In genomic region chr11:31617236-31617635, GRCm38 (mm10) we compare ENCODE assay signal across 7 mouse cellular contexts. TPM values are rescaled to one million over a fixed set of nuclear protein-coding genes. Genes with fewer than 3 reads are reported as not detected.
DNase-seq lines count a peak whose midpoint lies in the region; ATAC-seq and TF ChIP-seq lines count a peak whose summit lies in the region.

No protein-coding gene starts in this region.

- H3K27me3 ChIP-seq in myocyte (ENCODE audit: control insufficient read depth, insufficient read depth, insufficient read length) = no peaks in the 10 kb centered on the region
- no peaks in the 10 kb centered on the region for H3K27me3 ChIP-seq in intestine, embryonic 15.5 days (replicated peaks)

- 49% methylated on average over 3 of the region's 3 CpGs for WGBS in intestine, embryonic 15.5 days

- no peak for TF ChIP-seq POLR2A in myocyte (IDR thresholded peaks at IDR 0.05; ENCODE audit: insufficient read length, low read depth)

- H3K9ac ChIP-seq in intestine, embryonic 15.5 days = no peak overlapping the region

- H3ac ChIP-seq in myocyte (ENCODE audit: control insufficient read depth, insufficient read length) = no peak overlapping the region

- no peak overlapping the region for H3K27ac ChIP-seq in intestine, embryonic 15.5 days

- H3K4me3 ChIP-seq in myocyte = no peak overlapping the region
- H3K4me3 ChIP-seq in intestine, embryonic 15.5 days (replicated peaks) = no peak overlapping the region

- no peaks in the 10 kb centered on the region for H3K36me3 ChIP-seq in myocyte (ENCODE audit: control insufficient read depth, insufficient read depth)
- no peaks in the 10 kb centered on the region for H3K36me3 ChIP-seq in intestine, embryonic 15.5 days

- no peaks in the 10 kb centered on the region for H3K4me1 ChIP-seq in intestine, embryonic 15.5 days (replicated peaks)

- intact Hi-C loops in heart, postnatal 14 days (cut with DNase I) = loop anchor here (10.0 kb wide), 2 partner anchors 152 to 942 kb away; no protein-coding TSS in a partner anchor

- ATAC-seq in intestine, embryonic 15.5 days = no peak

- no peaks in the 10 kb centered on the region for H3K9me3 ChIP-seq in intestine, embryonic 15.5 days

- no peaks in the 10 kb centered on the region for H3K79me2 ChIP-seq in myocyte (ENCODE audit: control insufficient read depth, insufficient read depth)

- peak; percentile 90 for DNase-seq in Muller cell, postnatal 12 days (ENCODE audit: inconsistent ontology term)
- peak; percentile 89 for DNase-seq in adrenal gland, postnatal 25 days
- DNase-seq in heart, postnatal 14 days = peak; percentile 89 to 91
- no peak for DNase-seq in frontal cortex, postnatal 25 days (ENCODE audit: low spot score in 2 of 2)
- DNase-seq in frontal cortex, postnatal 14 days (ENCODE audit: low spot score in 2 of 2) = no peak

- H3K4me2 ChIP-seq in myocyte (ENCODE audit: low read depth) = no peak overlapping the region
- no peak overlapping the region for H3K4me2 ChIP-seq in intestine, embryonic 15.5 days (replicated peaks)

TF ChIP-seq in myocyte, 11 proteins besides CTCF, POLR2A, EP300 and RAD21:
- TF ChIP-seq MYOG (IDR thresholded peaks at IDR 0.05; ENCODE audit: control insufficient read depth in 1 of 3, insufficient read depth in 1 of 3, insufficient read length in 2 of 3, low read depth in 2 of 3) = peak in 1 of 3 experiments; percentile 67
- TF ChIP-seq MYOD1 (IDR thresholded peaks at IDR 0.05; ENCODE audit: control insufficient read depth in 1 of 3, insufficient read length in 2 of 3, low read depth in 2 of 3) = peak in 1 of 3 experiments; percentile 36
- TF ChIP-seq MAX (IDR thresholded peaks at IDR 0.05; ENCODE audit: low read depth) = no peak
- TF ChIP-seq CEBPB (IDR thresholded peaks at IDR 0.05; ENCODE audit: insufficient read depth, poor library complexity, severe bottlenecking) = peak; percentile 77; the same call in 1 of the 2 replicates

RNA-seq across cellular contexts. Expression of gene Bod1, which starts 54.4 kb away (rescaled TPM):
- total RNA-seq in adrenal gland, postnatal 25 days (2021) = 50.3 and 55.4 TPM in 2 replicates
- 10 to 100 TPM; 88.9 to 98.9 TPM for total RNA-seq in heart, postnatal 14 days (2021)
- polyA plus RNA-seq in myocyte (2012; fragmentation: generic; extraction: Trizol) = 115 TPM
- 68.2 and 69.5 TPM in 2 replicates for polyA plus RNA-seq in intestine, embryonic 15.5 days (2015; fragmentation: Nextera tagmentation; extraction: Ambion mirVana)

Comparison
In these comparisons a context has a peak if more than half of its experiments do, and no peak if none do; other contexts are left out.
1. DNase-seq: peak in Muller cell, postnatal 12 days (single experiment), adrenal gland, postnatal 25 days (single experiment) and heart, postnatal 14 days (2 of 2); none in frontal cortex, postnatal 25 days (0 of 2) and frontal cortex, postnatal 14 days (0 of 2).